Mouse (Mus musculus) forebrain, embryonic 11.5 days (tissue): ENCODE measurements at regions not wholly inside any gene's neighbourhood (a gene's known extent, or its start where the extent isn't known, plus 50 kb on each side); places are given as distances from the start of the nearest gene placed in this dataset.

Source experiments
- ATAC-seq: fragments of 200-750 bp; cut with Nextera tagmentation; replicated peaks from 2 replicates; pipeline ENCODE4 v1.8.0; 2017; ENCODE audit warnings: moderate TSS enrichment; ENCODE audit not compliant: low FRiP score
- DNase-seq: peaks from one replicate; pipeline ENCODE4 v3.0.0-alpha.2; 2017; ENCODE audit warnings: low spot score
- H3K27ac ChIP-seq: fragments of 300-500 bp; sonication (generic); 2 replicates; pipeline ENCODE4 v1.5.1; 2014; ENCODE audit warnings: low read depth, low read length
- H3K27me3 ChIP-seq: fragments of 300-500 bp; sonication (generic); 2 replicates; pipeline ENCODE4 v1.6.1; 2014; ENCODE audit warnings: mild to moderate bottlenecking, low read length, mixed read lengths; ENCODE audit not compliant: control insufficient read depth, insufficient read depth
- H3K36me3 ChIP-seq: fragments of 300-500 bp; sonication (generic); 2 replicates; pipeline ENCODE4 v1.6.1; 2014; ENCODE audit warnings: mild to moderate bottlenecking, low read length, moderate library complexity, mixed read lengths; ENCODE audit not compliant: control insufficient read depth, insufficient read depth
- H3K4me1 ChIP-seq: fragments of 300-500 bp; sonication (generic); replicated peaks from 2 replicates; pipeline ENCODE4 v1.6.1; 2014; ENCODE audit warnings: low read length, mixed read lengths; ENCODE audit not compliant: control insufficient read depth, insufficient read depth
- H3K4me2 ChIP-seq: fragments of 300-500 bp; sonication (generic); 2 replicates; pipeline ENCODE4 v1.6.1; 2014; ENCODE audit warnings: low read depth, mild to moderate bottlenecking, low read length, moderate library complexity, mixed read lengths; ENCODE audit not compliant: severe bottlenecking
- H3K4me3 ChIP-seq: fragments of 300-500 bp; sonication (generic); 2 replicates; pipeline ENCODE4 v1.5.1; 2014; ENCODE audit warnings: low read depth, low read length
- H3K9ac ChIP-seq: fragments of 300-500 bp; sonication (generic); 2 replicates; pipeline ENCODE4 v1.6.1; 2014; ENCODE audit warnings: low read length
- H3K9me3 ChIP-seq: fragments of 300-500 bp; sonication (generic); 2 replicates; pipeline ENCODE4 v1.6.1; 2016; ENCODE audit warnings: low read length, mixed read lengths; ENCODE audit not compliant: control insufficient read depth
- WGBS: fragments of 180-500 bp; shearing (Covaris S2); extraction: QIAGEN DNeasy Blood & Tissue Kit; methylation state at CpG from one replicate; pipeline ENCODE4 v1.1.7; 2014; 5-methylcytosine and 5-hydroxymethylcytosine counted together

- 46% methylated on average over 12 of the region's 12 CpGs for WGBS
- no peak; the same call in 1 of the 2 replicates for ATAC-seq
- DNase-seq = peak; percentile 51
These were observed 363.0 kb upstream of the Intu start for GRCm38 (mm10) chr3:40167970-40168626.

GRCm38 (mm10) chr3:40169590-40169989 is 361.5 kb upstream of the Intu start:
- 94% methylated on average over 2 of the region's 2 CpGs for WGBS

More at GRCm38 (mm10) chr3:40167970-40168626, 363.0 kb upstream of the Intu start:
- H3K4me2 ChIP-seq = no peak overlapping the region
- H3K36me3 ChIP-seq = no peaks in the 10 kb centered on the region
- H3K4me3 ChIP-seq = no peak overlapping the region
- no peak overlapping the region for H3K9ac ChIP-seq
- H3K27me3 ChIP-seq = no peaks in the 10 kb centered on the region
- H3K27ac ChIP-seq = 0 out of 2 replicates have a peak overlapping the region, but pooled peaks have one; percentile 9
- H3K9me3 ChIP-seq = no peaks in the 10 kb centered on the region
- H3K4me1 ChIP-seq = no peaks in the 10 kb centered on the region

GRCm38 (mm10) chr3:40179726-40180317 is 351.3 kb upstream of the Intu start:
- DNase-seq (no peak), ATAC-seq (no peak)
- Histone ChIP-seq H3K9me3 (no peaks in the 10 kb centered on the region), H3K27me3 (no peaks in the 10 kb centered on the region), H3K4me3 (no peak overlapping the region), H3K27ac (no peak overlapping the region), H3K9ac (no peak overlapping the region), H3K36me3 (no peaks in the 10 kb centered on the region), H3K4me1 (no peaks in the 10 kb centered on the region), H3K4me2 (no peak overlapping the region)
- 73% methylated on average over 3 of the region's 3 CpGs for WGBS

More at GRCm38 (mm10) chr3:40169590-40169989, 361.5 kb upstream of the Intu start:
- Histone ChIP-seq H3K27me3 (no peaks in the 10 kb centered on the region), H3K4me1 (no peaks in the 10 kb centered on the region), H3K27ac (no peak overlapping the region), H3K4me3 (no peak overlapping the region), H3K9me3 (no peaks in the 10 kb centered on the region), H3K9ac (no peak overlapping the region), H3K36me3 (no peaks in the 10 kb centered on the region), H3K4me2 (no peak overlapping the region)
- no peak for ATAC-seq
- no peak for DNase-seq

GRCm38 (mm10) chr3:40185597-40186320 is 345.3 kb upstream of the Intu start:
- no peak for DNase-seq
- Histone ChIP-seq H3K4me3 (no peak overlapping the region), H3K27me3 (no peaks in the 10 kb centered on the region), H3K36me3 (no peaks in the 10 kb centered on the region), H3K27ac (no peak overlapping the region), H3K4me2 (no peak overlapping the region), H3K4me1 (no peaks in the 10 kb centered on the region), H3K9me3 (no peaks in the 10 kb centered on the region), H3K9ac (no peak overlapping the region)
- no peak for ATAC-seq
- 83% methylated on average over 5 of the region's 5 CpGs for WGBS

GRCm38 (mm10) chr3:40189529-40189928 is 341.6 kb upstream of the Intu start:
- no peaks in the 10 kb centered on the region for H3K27me3 ChIP-seq
- no peak overlapping the region for H3K4me2 ChIP-seq
- H3K36me3 ChIP-seq = no peaks in the 10 kb centered on the region
- DNase-seq (no peak), ATAC-seq (no peak)
- no peaks in the 10 kb centered on the region for H3K9me3 ChIP-seq
- no peak overlapping the region for H3K27ac ChIP-seq
- H3K4me3 ChIP-seq = no peak overlapping the region
- H3K4me1 ChIP-seq = no peaks in the 10 kb centered on the region
- no peak overlapping the region for H3K9ac ChIP-seq
- 83% methylated on average over 6 of the region's 6 CpGs for WGBS

- no peak for DNase-seq
- H3K4me2 ChIP-seq = no peak overlapping the region
- no peaks in the 10 kb centered on the region for H3K4me1 ChIP-seq
- WGBS = 68% methylated on average over 4 of the region's 4 CpGs
- H3K4me3 ChIP-seq = no peak overlapping the region
- no peak for ATAC-seq
- H3K9ac ChIP-seq = no peak overlapping the region
- H3K36me3 ChIP-seq = no peaks in the 10 kb centered on the region
- H3K27ac ChIP-seq = no peak overlapping the region
- H3K9me3 ChIP-seq = no peaks in the 10 kb centered on the region
- H3K27me3 ChIP-seq = no peaks in the 10 kb centered on the region
These were observed 341.1 kb upstream of the Intu start for GRCm38 (mm10) chr3:40190024-40190423.

GRCm38 (mm10) chr3:40200174-40200573 is 330.9 kb upstream of the Intu start:
- Histone ChIP-seq H3K36me3 (no peaks in the 10 kb centered on the region), H3K9me3 (no peaks in the 10 kb centered on the region), H3K9ac (no peak overlapping the region), H3K4me3 (no peak overlapping the region), H3K27ac (no peak overlapping the region), H3K27me3 (no peaks in the 10 kb centered on the region), H3K4me1 (no peaks in the 10 kb centered on the region), H3K4me2 (no peak overlapping the region)
- 91% methylated on average over 4 of the region's 4 CpGs for WGBS
- DNase-seq (no peak), ATAC-seq (no peak)

- no peak for DNase-seq
- no peak for ATAC-seq
These were observed 324.8 kb upstream of the Intu start for GRCm38 (mm10) chr3:40206326-40206725.

More at GRCm38 (mm10) chr3:40206326-40206725, 324.8 kb upstream of the Intu start:
- Histone ChIP-seq H3K4me3 (no peak overlapping the region), H3K27ac (no peak overlapping the region), H3K9ac (no peak overlapping the region), H3K9me3 (no peaks in the 10 kb centered on the region), H3K27me3 (no peaks in the 10 kb centered on the region), H3K4me1 (no peaks in the 10 kb centered on the region), H3K4me2 (no peak overlapping the region), H3K36me3 (no peaks in the 10 kb centered on the region)
- 57% methylated on average over 4 of the region's 4 CpGs for WGBS
